Mouse (Mus musculus) hindbrain, embryonic 13.5 days (tissue): Measurements from ENCODE around the gene Cdc14b. TPM values are rescaled to one million over a fixed set of nuclear protein-coding genes. Genes with fewer than 3 reads are reported as not detected.

ENCODE experiments used
- ATAC-seq: fragments of 200-750 bp; cut with Nextera tagmentation; 2 replicates; pipeline ENCODE4 v1.8.0; 2017; ENCODE audit warnings: moderate TSS enrichment; ENCODE audit not compliant: low FRiP score
- H3K27ac ChIP-seq: fragments of 300-500 bp; sonication (generic); 2 replicates; pipeline ENCODE4 v1.5.1; 2015; ENCODE audit warnings: inconsistent platforms, mild to moderate bottlenecking, moderate library complexity
- H3K27me3 ChIP-seq: fragments of 300-500 bp; sonication (generic); 2 replicates; pipeline ENCODE4 v1.6.1; 2015; ENCODE audit warnings: mild to moderate bottlenecking, inconsistent platforms
- H3K36me3 ChIP-seq: fragments of 300-500 bp; sonication (generic); 2 replicates; pipeline ENCODE4 v1.6.1; 2015; ENCODE audit warnings: mild to moderate bottlenecking, inconsistent platforms
- H3K4me1 ChIP-seq: fragments of 300-500 bp; sonication (generic); replicated peaks from 2 replicates; pipeline ENCODE4 v1.6.1; 2015; ENCODE audit warnings: inconsistent platforms
- H3K4me2 ChIP-seq: fragments of 300-500 bp; sonication (generic); 2 replicates; pipeline ENCODE4 v1.6.1; 2015; ENCODE audit warnings: inconsistent platforms, mild to moderate bottlenecking, moderate library complexity
- H3K4me3 ChIP-seq: fragments of 300-500 bp; sonication (generic); 2 replicates; pipeline ENCODE4 v1.5.1; 2015; ENCODE audit warnings: mild to moderate bottlenecking, inconsistent platforms
- H3K9ac ChIP-seq: fragments of 300-500 bp; sonication (generic); 2 replicates; pipeline ENCODE4 v1.6.1; 2015; ENCODE audit warnings: mild to moderate bottlenecking, inconsistent platforms
- H3K9me3 ChIP-seq: fragments of 300-500 bp; sonication (generic); 2 replicates; pipeline ENCODE4 v1.6.1; 2016; ENCODE audit warnings: inconsistent platforms
- WGBS: fragments of 180-500 bp; shearing (Covaris S2); methylation state at CpG from one replicate; pipeline ENCODE4 v1.1.7; 2015; 5-methylcytosine and 5-hydroxymethylcytosine counted together
- polyA plus RNA-seq: library from polyadenylated mRNA; unstranded; fragments of >200 nt; fragmentation: Nextera tagmentation; extraction: Ambion mirVana; gene quantifications from 2 replicates; pipeline ENCODE4 v1.2.1, GENCODE M21; 2015

Gene Cdc14b
- polyA plus RNA-seq, result 4.2 and 4.3 TPM in 2 replicates

DNA sequence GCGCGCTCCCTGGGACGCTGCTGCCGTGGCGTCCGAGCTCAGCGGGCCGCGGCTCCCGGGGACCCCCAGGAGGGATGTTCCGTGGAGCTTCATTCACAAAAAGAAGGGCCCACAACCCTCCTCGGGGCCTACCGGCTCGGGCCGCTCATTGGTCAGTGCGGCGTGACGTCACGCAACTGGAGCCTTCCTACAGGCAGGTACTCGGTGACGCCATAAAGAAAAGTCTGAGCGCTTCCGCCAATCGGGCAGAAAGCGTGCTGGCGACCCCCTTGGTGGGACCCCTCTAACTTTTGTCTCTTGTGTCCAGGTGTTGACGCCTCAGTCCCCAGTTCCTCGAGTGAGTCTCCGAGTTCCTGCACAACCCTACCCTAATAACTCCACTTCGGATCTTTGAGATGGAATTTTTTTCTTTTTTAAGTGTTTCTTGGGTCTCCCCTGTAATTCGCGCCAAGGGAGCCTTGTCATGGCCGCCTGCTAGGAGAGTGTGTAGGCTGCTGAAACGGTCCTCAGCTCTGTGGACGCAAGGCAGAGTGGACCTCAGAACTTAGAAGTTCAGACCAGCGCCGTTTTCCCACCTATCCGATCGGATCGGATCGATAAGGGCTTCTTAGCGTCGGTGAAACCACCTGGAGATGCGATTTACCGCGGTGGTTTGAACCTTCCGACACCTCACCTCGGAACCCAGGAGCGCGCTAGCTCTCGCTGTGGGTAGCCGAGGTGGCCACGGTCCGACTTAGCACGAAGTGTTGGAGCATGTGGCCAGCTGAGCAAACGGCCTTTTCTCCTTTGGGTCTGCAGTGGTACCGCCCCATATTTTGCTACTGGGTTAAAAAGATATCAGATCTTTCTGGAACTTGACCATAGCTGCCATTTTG lies at the start of gene Cdc14b:
Cdc14b (minus strand) TSS at position 412 of the 875 bp plus-strand sequence.
- Histone ChIP-seq H3K4me3 (peak within 1 kb of the TSS; percentile 80), H3K27me3 (peaks cover 42% of the 10 kb centered on the region), H3K4me1 (peaks cover 14% of the 10 kb centered on the region), H3K9ac (peak within 1 kb of the TSS; percentile 84), H3K27ac (no peak within 1 kb of the TSS), H3K4me2 (peak within 1 kb of the TSS; percentile 99), H3K36me3 (no peaks in the 10 kb centered on the region), H3K9me3 (no peaks in the 10 kb centered on the region)
- ATAC-seq, result peak; percentile 95
- WGBS, result under 1% methylated on average over 57 of the region's 57 CpGs

DNA sequence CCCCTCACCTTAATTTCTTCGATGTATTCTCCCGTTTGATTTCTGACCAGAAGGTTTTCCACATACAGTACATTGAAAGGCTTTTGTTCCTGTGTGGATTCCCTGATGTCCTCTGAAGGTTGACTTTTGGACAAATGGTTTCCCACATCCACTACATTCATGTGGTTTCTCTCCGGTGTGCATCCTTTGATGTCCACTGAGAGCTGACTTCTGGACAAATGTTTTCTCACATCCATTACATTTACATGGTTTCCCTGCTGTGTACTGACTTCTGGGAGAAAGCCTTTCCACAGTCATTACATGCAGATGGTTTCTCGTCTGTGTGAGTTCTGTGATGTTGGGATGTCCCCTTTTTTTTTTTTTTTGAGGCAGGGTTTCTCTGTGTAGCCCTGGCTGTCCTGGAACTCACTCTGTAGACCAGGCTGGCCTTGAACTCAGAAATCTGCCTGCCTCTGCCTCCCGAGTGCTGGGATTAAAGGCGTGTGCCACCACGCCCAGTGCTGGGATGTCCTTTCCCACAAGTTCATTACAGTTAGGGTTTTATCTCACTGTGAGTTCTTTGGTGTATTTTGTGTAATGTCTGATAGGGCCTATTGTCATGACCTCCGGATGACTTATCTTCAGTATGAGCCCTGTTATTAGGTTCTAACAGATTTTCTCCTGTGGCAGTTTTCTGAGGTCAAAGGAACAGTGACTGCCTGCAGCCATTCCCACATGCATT lies 47.6 kb upstream of the Cdc14b start:
- 87% methylated on average over 8 of the region's 8 CpGs for WGBS
- no peaks in the 10 kb centered on the region for H3K4me1 ChIP-seq
- no peaks in the 10 kb centered on the region for H3K27me3 ChIP-seq
- no peak overlapping the region for H3K27ac ChIP-seq
- no peak for ATAC-seq
- H3K9ac ChIP-seq, result no peak overlapping the region
- no peaks in the 10 kb centered on the region for H3K36me3 ChIP-seq
- H3K4me3 ChIP-seq, result no peak overlapping the region
- no peak overlapping the region for H3K4me2 ChIP-seq
- no peaks in the 10 kb centered on the region for H3K9me3 ChIP-seq

DNA sequence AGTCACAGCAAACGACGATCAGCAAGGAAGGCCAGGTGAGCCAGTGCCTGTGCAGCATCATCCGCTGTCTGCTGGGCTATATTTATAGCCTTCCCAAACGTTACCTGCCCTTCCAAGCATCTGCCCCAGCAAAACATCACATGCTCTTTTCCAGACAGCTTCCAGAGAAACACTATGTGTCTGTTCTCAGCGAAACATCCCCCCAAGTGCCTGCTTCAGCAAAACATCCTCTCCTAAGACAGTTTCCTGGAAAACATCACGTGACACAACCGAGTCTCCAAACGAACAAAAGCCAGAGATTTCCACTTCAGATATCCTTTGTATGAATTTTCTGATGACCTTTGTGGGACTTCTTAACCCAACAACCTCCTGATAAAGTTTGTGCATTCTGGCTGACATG lies 45.2 kb upstream of the Cdc14b start:
- Histone ChIP-seq H3K4me2 (no peak overlapping the region), H3K36me3 (no peaks in the 10 kb centered on the region), H3K27me3 (no peaks in the 10 kb centered on the region), H3K27ac (no peak overlapping the region), H3K9ac (no peak overlapping the region), H3K4me1 (no peaks in the 10 kb centered on the region), H3K4me3 (no peak overlapping the region), H3K9me3 (no peaks in the 10 kb centered on the region)
- 86% methylated on average over 8 of the region's 8 CpGs for WGBS
- no peak for ATAC-seq

DNA sequence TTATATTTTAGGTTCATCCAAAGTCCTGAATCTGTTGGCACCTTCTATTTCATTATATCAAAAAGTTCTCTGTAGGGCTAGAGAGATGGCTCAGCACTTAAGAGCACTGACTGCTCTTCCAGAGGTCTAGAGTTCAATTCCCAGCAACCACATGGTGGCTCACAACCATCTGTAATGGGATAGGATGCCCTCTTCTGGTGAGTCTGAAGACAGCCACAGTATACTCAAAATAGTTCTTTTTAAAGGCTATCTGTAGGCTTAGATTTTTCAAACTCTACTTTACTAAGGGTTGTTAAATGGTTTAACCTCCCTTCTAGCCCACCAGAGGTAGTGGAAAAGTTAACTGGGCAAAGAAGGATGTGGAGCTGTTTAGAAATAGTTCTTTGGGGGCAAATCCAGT lies 44.7 kb upstream of the Cdc14b start:
- Histone ChIP-seq H3K9me3 (no peaks in the 10 kb centered on the region), H3K4me1 (no peaks in the 10 kb centered on the region), H3K4me2 (no peak overlapping the region), H3K9ac (no peak overlapping the region), H3K4me3 (no peak overlapping the region), H3K27me3 (no peaks in the 10 kb centered on the region), H3K36me3 (no peaks in the 10 kb centered on the region), H3K27ac (no peak overlapping the region)
- no peak for ATAC-seq

DNA sequence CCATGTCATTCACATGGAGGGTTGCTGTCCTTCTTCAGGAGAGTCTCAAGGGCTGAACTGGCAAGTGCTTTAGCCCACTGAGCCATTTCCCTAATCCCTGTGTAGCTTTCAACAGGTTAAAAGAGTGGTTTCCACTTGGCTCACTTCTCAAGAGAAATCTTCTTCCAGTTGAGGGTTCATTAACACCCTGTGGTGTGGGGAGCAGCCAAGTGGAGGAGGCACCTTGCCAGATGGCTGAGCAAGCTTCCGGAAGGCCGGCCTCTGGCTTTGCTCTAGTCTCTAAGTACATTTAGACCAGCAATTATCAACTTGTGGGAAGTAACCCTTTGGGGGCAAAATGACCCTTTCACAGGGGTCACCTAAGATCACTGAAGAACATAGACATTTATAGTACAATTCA lies 43.3 kb upstream of the Cdc14b start:
- Histone ChIP-seq H3K9ac (no peak overlapping the region), H3K4me3 (no peak overlapping the region), H3K36me3 (no peaks in the 10 kb centered on the region), H3K9me3 (no peaks in the 10 kb centered on the region), H3K4me2 (no peak overlapping the region), H3K27me3 (no peaks in the 10 kb centered on the region), H3K4me1 (no peaks in the 10 kb centered on the region), H3K27ac (no peak overlapping the region)
- ATAC-seq, result no peak
- WGBS, result 81% methylated on average over 2 of the region's 2 CpGs

DNA sequence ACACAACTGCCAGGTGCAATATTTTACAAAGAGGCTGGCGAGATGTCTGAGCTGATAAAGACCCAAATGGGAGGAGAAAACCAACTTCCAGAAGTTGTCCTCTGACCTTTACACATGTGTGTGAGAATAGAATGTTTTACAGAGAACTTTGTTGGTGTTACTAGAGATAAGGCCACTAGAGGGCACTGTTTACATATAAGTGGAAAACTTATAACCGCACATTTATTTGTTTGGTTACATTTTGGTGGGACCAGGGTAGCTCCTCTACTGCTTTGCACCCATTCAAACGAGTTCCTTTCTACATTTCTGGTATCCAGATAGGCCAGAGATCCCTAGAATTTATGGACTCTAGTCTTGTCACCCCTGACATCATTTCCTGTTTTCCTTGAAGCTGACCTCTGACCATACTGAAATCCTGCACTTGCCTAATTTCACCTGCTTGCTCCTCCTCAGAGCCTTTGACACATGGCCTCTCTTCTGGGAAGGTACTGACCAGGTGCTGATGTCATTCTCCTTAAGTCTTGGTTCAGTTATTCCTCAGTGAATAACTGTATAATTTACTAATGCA lies 40.5 kb upstream of the Cdc14b start:
- no peaks in the 10 kb centered on the region; the same call in 1 of the 2 replicates for H3K4me1 ChIP-seq
- no peaks in the 10 kb centered on the region for H3K36me3 ChIP-seq
- no peak overlapping the region for H3K27ac ChIP-seq
- H3K4me2 ChIP-seq, result no peak overlapping the region
- no peaks in the 10 kb centered on the region for H3K27me3 ChIP-seq
- no peaks in the 10 kb centered on the region for H3K9me3 ChIP-seq
- no peak overlapping the region for H3K4me3 ChIP-seq
- no peak for ATAC-seq
- 3% methylated on average over 3 of the region's 3 CpGs for WGBS
- H3K9ac ChIP-seq, result no peak overlapping the region

DNA sequence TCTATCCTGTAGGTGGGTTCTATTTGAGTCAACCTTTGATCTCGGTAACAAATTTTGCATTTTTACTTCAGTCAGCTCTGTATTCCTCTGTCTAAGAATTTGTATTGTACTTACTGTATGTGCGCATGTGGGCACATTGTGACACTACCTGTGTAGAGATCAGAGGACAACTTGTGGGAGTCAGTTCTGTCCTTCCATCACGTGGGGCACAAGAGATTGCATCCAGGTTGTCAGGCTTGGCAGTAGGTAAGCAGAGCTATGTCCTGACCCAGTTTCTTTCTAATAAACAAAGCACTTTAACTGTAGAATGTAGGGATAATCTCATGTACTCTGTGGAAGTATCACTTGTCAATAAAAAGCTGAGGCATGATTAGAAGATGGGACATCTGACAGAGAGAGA lies 39.0 kb upstream of the Cdc14b start:
- H3K27me3 ChIP-seq, result no peaks in the 10 kb centered on the region
- H3K27ac ChIP-seq, result no peak overlapping the region
- no peaks in the 10 kb centered on the region for H3K9me3 ChIP-seq
- no peak overlapping the region for H3K9ac ChIP-seq
- H3K4me3 ChIP-seq, result no peak overlapping the region
- WGBS, result 71% methylated on average over 3 of the region's 3 CpGs
- H3K36me3 ChIP-seq, result no peaks in the 10 kb centered on the region
- no peak for ATAC-seq
- H3K4me2 ChIP-seq, result no peak overlapping the region
- no peaks in the 10 kb centered on the region; the same call in 1 of the 2 replicates for H3K4me1 ChIP-seq

DNA sequence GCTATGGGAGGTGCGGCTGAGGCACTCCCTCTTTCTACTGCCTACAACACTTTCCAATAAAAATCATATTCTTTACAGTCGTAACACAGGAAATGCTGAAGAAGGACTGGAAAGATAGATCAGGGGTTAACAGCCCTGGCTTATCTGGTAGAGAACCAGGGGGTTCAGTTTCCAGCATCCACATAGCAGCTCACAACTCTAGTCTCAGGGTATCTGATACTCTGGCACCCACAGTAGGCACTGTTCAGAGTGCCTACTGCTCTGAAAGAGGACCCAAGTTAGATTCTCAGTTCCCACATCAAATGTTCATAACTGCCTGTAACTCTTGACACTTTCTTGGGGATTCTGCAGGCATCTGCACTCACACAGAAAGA lies 37.8 kb upstream of the Cdc14b start:
- Histone ChIP-seq H3K36me3 (no peaks in the 10 kb centered on the region), H3K9me3 (no peaks in the 10 kb centered on the region), H3K4me1 (no peaks in the 10 kb centered on the region; the same call in 1 of the 2 replicates), H3K4me3 (peak overlapping the region; percentile 63), H3K27me3 (no peaks in the 10 kb centered on the region), H3K4me2 (peak overlapping the region; percentile 57), H3K27ac (no peak overlapping the region; the same call in 1 of the 2 replicates), H3K9ac (peak overlapping the region; percentile 70)
- 0% methylated on average over 2 of the region's 2 CpGs for WGBS
- peak; percentile 67; the same call in 1 of the 2 replicates for ATAC-seq

DNA sequence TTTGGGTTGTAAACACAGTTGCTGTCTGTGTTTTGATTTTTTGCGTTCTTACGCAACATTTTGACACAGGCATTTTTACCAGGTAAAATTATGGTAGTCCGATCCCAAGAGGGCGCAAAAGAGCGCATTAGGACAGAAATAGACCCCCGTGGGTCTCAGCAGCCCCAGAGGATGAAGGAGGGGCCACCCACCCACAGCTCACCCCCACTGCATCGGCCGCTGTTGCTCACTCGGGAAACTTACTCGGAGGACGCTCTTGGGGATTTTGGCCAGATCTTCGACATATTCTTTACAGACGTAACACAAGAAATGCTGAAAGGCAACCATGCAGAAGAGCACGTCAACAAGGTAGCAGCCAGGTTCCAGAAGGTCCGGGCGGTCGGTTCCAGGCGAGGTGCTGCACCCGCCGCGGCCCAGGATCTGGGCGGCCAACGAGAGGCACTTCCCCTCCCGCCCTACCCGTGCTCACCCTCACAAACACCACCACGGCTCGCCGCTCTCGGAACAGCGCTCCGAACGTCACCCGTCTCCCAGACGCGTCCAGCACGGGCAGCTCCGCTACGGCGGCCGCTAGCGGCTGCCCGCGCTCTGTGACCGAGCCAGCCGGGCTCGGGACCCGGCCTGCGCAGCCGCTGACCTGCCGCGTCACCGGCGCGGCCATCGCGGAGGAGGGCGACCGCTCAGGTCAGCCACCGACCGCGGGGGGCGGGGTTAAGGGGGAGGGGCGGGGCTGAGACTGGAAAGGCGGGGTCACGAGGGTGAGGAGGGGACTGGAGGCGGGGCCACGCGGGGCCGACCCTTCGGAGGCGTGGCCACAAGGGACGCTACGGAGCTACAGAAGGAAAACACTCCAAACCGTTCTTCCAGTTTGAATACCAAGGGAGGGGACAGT lies 37.2 kb upstream of the Cdc14b start, which contains the start of gene Aaed1:
Aaed1 (minus strand) TSS at position 687 of the 892 bp plus-strand sequence.
- H3K4me2 ChIP-seq, result peak within 1 kb of the TSS; percentile 57
- ATAC-seq, result peak; percentile 92
- peak within 1 kb of the TSS; percentile 63 for H3K4me3 ChIP-seq
- peak within 1 kb of the TSS; percentile 70 for H3K9ac ChIP-seq
- 0 out of 2 replicates have a peak, but pooled peaks cover 3% of the 10 kb centered on the region for H3K36me3 ChIP-seq
- H3K27me3 ChIP-seq, result no peaks in the 10 kb centered on the region
- WGBS, result under 1% methylated on average over 53 of the region's 74 CpGs
- H3K4me1 ChIP-seq, result no peaks in the 10 kb centered on the region; the same call in 1 of the 2 replicates
- peak within 1 kb of the TSS; percentile 85 for H3K27ac ChIP-seq
- no peaks in the 10 kb centered on the region for H3K9me3 ChIP-seq

DNA sequence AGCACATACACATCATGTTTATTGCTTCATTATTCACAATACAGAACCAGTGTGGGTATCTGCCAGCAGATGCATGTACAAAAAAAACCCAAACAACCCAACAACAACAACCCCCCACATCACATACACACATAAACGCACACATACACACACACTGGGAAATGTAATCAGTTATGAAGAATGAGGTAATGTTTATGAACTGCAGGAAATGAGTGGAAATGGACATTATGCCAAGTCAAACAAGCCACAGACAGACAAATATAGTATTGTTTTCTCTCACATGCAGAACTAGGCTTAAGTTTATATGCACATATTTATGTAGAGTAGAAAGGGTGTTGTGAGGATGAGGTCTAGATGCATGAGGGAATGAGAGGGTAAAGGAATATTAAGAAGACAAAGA lies 36.2 kb upstream of the Cdc14b start:
- 83% methylated on average over 1 of the region's 1 CpGs for WGBS
- Histone ChIP-seq H3K27me3 (no peaks in the 10 kb centered on the region), H3K9ac (no peak overlapping the region), H3K36me3 (0 out of 2 replicates have a peak, but pooled peaks cover 7% of the 10 kb centered on the region), H3K4me1 (no peaks in the 10 kb centered on the region; the same call in 1 of the 2 replicates), H3K9me3 (no peaks in the 10 kb centered on the region), H3K4me2 (peak overlapping the region; percentile 57), H3K27ac (no peak overlapping the region), H3K4me3 (peak overlapping the region; percentile 63)
- no peak for ATAC-seq

DNA sequence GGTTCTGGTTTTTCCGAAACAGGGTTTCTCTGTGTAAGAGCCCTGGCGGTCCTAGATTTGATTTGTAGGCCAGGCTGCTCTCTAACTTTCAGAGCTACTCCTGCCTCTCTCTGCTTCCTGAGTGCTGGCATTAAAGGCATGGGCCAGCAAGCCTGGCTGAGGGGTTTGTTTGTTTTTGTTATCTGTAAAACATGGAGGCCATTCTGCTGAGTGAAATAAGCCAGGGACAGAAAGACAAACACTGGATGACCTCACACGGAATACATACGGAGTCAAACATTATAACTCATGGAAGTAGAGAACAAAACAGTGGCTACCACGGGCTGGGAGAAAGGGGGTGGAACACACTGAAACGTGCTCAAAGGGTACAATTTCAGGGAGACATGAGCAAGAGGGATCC lies 35.5 kb upstream of the Cdc14b start:
- Histone ChIP-seq H3K27ac (no peak overlapping the region), H3K27me3 (no peaks in the 10 kb centered on the region), H3K36me3 (0 out of 2 replicates have a peak, but pooled peaks cover 7% of the 10 kb centered on the region), H3K4me3 (no peak overlapping the region), H3K4me1 (no peaks in the 10 kb centered on the region; the same call in 1 of the 2 replicates), H3K4me2 (no peak overlapping the region), H3K9ac (no peak overlapping the region), H3K9me3 (no peaks in the 10 kb centered on the region)
- no peak for ATAC-seq
- 88% methylated on average over 6 of the region's 6 CpGs for WGBS
